In the genomic region with DNA sequence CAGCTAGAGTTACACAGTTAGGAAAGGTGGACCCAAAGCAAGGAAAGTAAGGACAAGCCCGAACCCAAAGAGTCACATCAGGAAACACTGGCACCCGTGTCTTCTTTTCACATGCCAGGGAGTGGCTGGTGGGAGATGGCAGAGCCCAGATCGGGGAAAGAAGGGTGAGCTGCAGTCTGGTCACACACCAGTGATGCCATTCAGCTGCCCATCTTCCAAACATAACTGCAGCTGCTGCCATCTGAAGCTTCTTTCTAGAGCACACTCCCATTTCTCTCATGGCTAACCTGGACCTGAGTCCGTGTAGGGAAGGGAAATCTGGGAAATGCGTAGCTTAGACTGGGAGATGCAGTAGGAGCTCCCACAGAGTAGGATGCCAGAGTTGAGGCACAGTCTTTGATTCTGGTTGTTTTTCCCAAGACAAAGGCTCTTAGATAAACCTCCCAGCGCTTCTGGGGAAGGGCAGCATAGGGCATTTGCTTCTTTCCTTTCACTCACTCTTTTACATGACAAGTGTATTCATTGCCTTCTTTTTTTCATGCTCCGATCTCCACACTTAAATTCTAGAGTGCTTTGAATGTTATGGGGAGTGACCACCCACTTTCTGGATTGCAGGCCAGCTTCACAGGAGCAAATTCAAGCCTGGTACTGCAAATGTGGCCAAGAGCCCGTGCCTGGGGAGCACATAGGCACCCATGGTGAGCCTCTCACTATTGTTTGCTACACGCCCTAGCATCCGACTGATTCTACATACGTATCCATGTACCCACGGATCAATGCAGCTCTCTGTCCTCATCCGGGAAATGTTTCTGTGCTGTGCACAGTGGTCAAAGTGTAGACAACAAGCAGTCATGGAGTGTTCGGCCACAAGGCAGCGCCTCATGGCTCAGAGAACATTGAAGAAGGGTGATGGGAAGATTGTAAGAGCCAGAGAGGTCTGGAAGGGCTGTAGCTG, we compare ENCODE assay signal across 19 mouse cellular contexts. TPM values are rescaled to one million over a fixed set of nuclear protein-coding genes. Genes with fewer than 3 reads are reported as not detected.
DNase-seq lines count a peak whose midpoint lies in the region; ATAC-seq and TF ChIP-seq lines count a peak whose summit lies in the region.
"Had no signal": no experiment of that assay in that cellular context is flagged by ENCODE, and none has a peak within 500 bp of the region (broad histone marks: within the 10 kb centered on the region; RNA-seq: fewer than 3 reads in every experiment).

No protein-coding gene starts in this region.

- peak overlapping the region; percentile 15; the same call in 1 of the 2 replicates for H3K27ac ChIP-seq in forebrain, postnatal 0 days (ENCODE audit: low read depth, low read length)
- no peak overlapping the region for H3K27ac ChIP-seq in forebrain, embryonic 14.5 days (ENCODE audit: low read depth, low read length)
- H3K27ac ChIP-seq in layer of hippocampus, adult 2 months = peak overlapping the region; percentile 64
- H3K27ac ChIP-seq: embryonic facial prominence, embryonic 10.5 days; macrophage had no signal

- H3K9me3 ChIP-seq in forebrain, postnatal 0 days (ENCODE audit: low read length) = no peaks in the 10 kb centered on the region
- no peaks in the 10 kb centered on the region for H3K9me3 ChIP-seq in forebrain, embryonic 14.5 days (replicated peaks; ENCODE audit: control insufficient read depth, low read length)
- H3K9me3 ChIP-seq: embryonic facial prominence, embryonic 10.5 days; limb, embryonic 12.5 days; neural tube, embryonic 15.5 days had no signal

- H3K36me3 ChIP-seq in forebrain, postnatal 0 days (ENCODE audit: insufficient read depth) = no peaks in the 10 kb centered on the region
- no peaks in the 10 kb centered on the region for H3K36me3 ChIP-seq in forebrain, embryonic 14.5 days (ENCODE audit: control insufficient read depth, insufficient read depth, low read length)
- H3K36me3 ChIP-seq: embryonic facial prominence, embryonic 10.5 days; limb, embryonic 12.5 days; neural tube, embryonic 15.5 days had no signal

- H3K4me2 ChIP-seq in forebrain, postnatal 0 days (ENCODE audit: low read depth) = no peak overlapping the region
- no peak overlapping the region for H3K4me2 ChIP-seq in forebrain, embryonic 14.5 days (ENCODE audit: low read length)
- H3K4me2 ChIP-seq: liver, embryonic 11.5 days; neural tube, embryonic 15.5 days had no signal

- ATAC-seq in forebrain, postnatal 0 days = no peak
- no peak for ATAC-seq in forebrain, embryonic 14.5 days
- ATAC-seq in monocyte, adult 5-6 weeks (replicated peaks; ENCODE audit: insufficient number of reproducible peaks, low FRiP score, low TSS enrichment, poor library complexity, severe bottlenecking) = no peak
- ATAC-seq: liver, postnatal 0 days; lung, postnatal 0 days had no signal

- no peak overlapping the region for H3K4me3 ChIP-seq in forebrain, postnatal 0 days (ENCODE audit: low read depth, low read length)
- no peak overlapping the region for H3K4me3 ChIP-seq in forebrain, embryonic 14.5 days (ENCODE audit: low read depth, low read length)
- H3K4me3 ChIP-seq in layer of hippocampus, adult 2 months = no peak overlapping the region
- H3K4me3 ChIP-seq: embryonic facial prominence, embryonic 10.5 days; limb, embryonic 12.5 days; neural tube, embryonic 15.5 days had no signal

- H3K27me3 ChIP-seq in forebrain, postnatal 0 days (ENCODE audit: insufficient read depth, low read length) = no peaks in the 10 kb centered on the region
- no peaks in the 10 kb centered on the region for H3K27me3 ChIP-seq in forebrain, embryonic 14.5 days (replicated peaks; ENCODE audit: control insufficient read depth, insufficient read depth, low read length)
- H3K27me3 ChIP-seq: limb, embryonic 12.5 days; neural tube, embryonic 15.5 days had no signal

- no peak for DNase-seq in forebrain, postnatal 0 days
- DNase-seq in forebrain, embryonic 14.5 days (ENCODE audit: low spot score) = no peak
- DNase-seq in layer of hippocampus, adult 2 months (ENCODE audit: low spot score in 2 of 2) = no peak
- DNase-seq in layer of hippocampus, postnatal 10 days (ENCODE audit: low spot score in 2 of 2) = no peak
- DNase-seq in ES-CJ7 (ENCODE audit: low read depth, low spot score) (peak; percentile 71), ZHBTc4 (ENCODE audit: low read depth, low spot score) (peak; percentile 87)
- no peak for DNase-seq in right cerebral cortex, postnatal 14 days
- DNase-seq: adrenal gland, postnatal 10 days; cerebellum, adult 9-10 months; kidney, postnatal 25 days; liver, postnatal 0 days; thymus, postnatal 25 days had no signal

- no peak for TF ChIP-seq CTCF in forebrain, postnatal 0 days (IDR thresholded peaks at IDR 0.05; ENCODE audit: low read depth)
- TF ChIP-seq CTCF in layer of hippocampus, adult 2 months (conservative IDR thresholded peaks at IDR 0.05) = no peak

- no peak overlapping the region for H3K9ac ChIP-seq in forebrain, postnatal 0 days
- H3K9ac ChIP-seq in forebrain, embryonic 14.5 days (ENCODE audit: low read length) = no peak overlapping the region
- H3K9ac ChIP-seq: limb, embryonic 12.5 days; liver, postnatal 0 days; neural tube, embryonic 15.5 days had no signal

- no peaks in the 10 kb centered on the region for H3K4me1 ChIP-seq in forebrain, postnatal 0 days (ENCODE audit: insufficient read depth)
- H3K4me1 ChIP-seq in forebrain, embryonic 14.5 days (ENCODE audit: control insufficient read depth, insufficient read depth, low read length) = no peaks in the 10 kb centered on the region

- 64% methylated on average over 15 of the region's 15 CpGs for WGBS in forebrain, postnatal 0 days
- 72% methylated on average over 15 of the region's 15 CpGs for WGBS in forebrain, embryonic 14.5 days

RNA-seq across cellular contexts. Expression of a gene that starts 14.5 kb away (rescaled TPM):
- total RNA-seq in forebrain, postnatal 0 days (2014; rRNA removed) = 32.8 and 33.5 TPM in 2 replicates
- 15.3 and 19.4 TPM in 2 replicates for polyA plus RNA-seq in forebrain, postnatal 0 days (2015; fragmentation: Nextera tagmentation; extraction: Ambion mirVana)
- polyA plus RNA-seq in forebrain, embryonic 14.5 days (2014; fragmentation: Nextera tagmentation; extraction: Ambion mirVana) = 17.9 and 20.3 TPM in 2 replicates
- 10 to 100 TPM; 39.9 to 43.2 TPM for total RNA-seq in layer of hippocampus, adult 2 months (2021)
- total RNA-seq in layer of hippocampus, postnatal 10 days (2021) = 10 to 100 TPM; 37.4 to 39.8 TPM
- 33.5 to 63.6 TPM (median 45.1 TPM) in 3 replicates for total RNA-seq in monocyte, adult 5-6 weeks (2017)

Comparison
In these comparisons a context has a peak if more than half of its experiments do, and no peak if none do; other contexts are left out.
1. DNase-seq: peak in ES-CJ7 (single experiment) and ZHBTc4 (single experiment); none in forebrain, postnatal 0 days (single experiment), forebrain, embryonic 14.5 days (single experiment), layer of hippocampus, adult 2 months (0 of 2), layer of hippocampus, postnatal 10 days (0 of 2) and right cerebral cortex, postnatal 14 days (single experiment).